Mouse (Mus musculus) heart, postnatal 14 days (tissue): ENCODE results near the gene Fcrl5. TPM values are rescaled to one million over a fixed set of nuclear protein-coding genes. Genes with fewer than 3 reads are reported as not detected.
A peak's percentile ranks its signal among the peaks of the same experiment; 100 is the strongest.

ENCODE experiments used
- DNase-seq, 2 experiments: peaks; one replicate each; pipeline ENCODE4 v3.0.0; 2021 to 2022
- intact Hi-C: fragments of 180-260 bp; cut with DNase I; formaldehyde crosslinking; loops from one replicate; pipeline ENCODE4 v1.15.1; 2025
- total RNA-seq, 2 experiments: library from RNA; stranded (reverse); gene quantifications; 2 replicates each; pipeline ENCODE4 v1.2.3; 2021

Gene Fcrl5
- total RNA-seq, 2 experiments from 2014 or later, result not detected

- intact Hi-C loops, result loop anchor here (2.0 to 5.0 kb wide), 2 partner anchors 17 to 36 kb away; no protein-coding TSS in a partner anchor
- DNase-seq, result peak in 1 of 2 experiments; percentile 26
These were observed 90.4 kb downstream of the Fcrl5 start for GRCm38 (mm10) chr3:87525837-87526570.

- intact Hi-C loops, result loop anchor here (5.0 kb wide), 1 partner anchor 35 kb away; no protein-coding TSS in a partner anchor
- DNase-seq, result no peak
These were observed 91.6 kb downstream of the Fcrl5 start for GRCm38 (mm10) chr3:87527139-87527538.

- intact Hi-C loops, result loop anchor here (5.0 kb wide), 1 partner anchor 34 kb away; no protein-coding TSS in a partner anchor
- no peak for DNase-seq
These were observed 92.4 kb downstream of the Fcrl5 start for GRCm38 (mm10) chr3:87528021-87528420.

GRCm38 (mm10) chr3:87528841-87529240, 93.3 kb downstream of the Fcrl5 start:
- intact Hi-C loops, result loop anchor here (5.0 kb wide), 1 partner anchor 33 kb away; no protein-coding TSS in a partner anchor
- no peak for DNase-seq

GRCm38 (mm10) chr3:87529568-87529967, 94.0 kb downstream of the Fcrl5 start:
- DNase-seq, result no peak
- intact Hi-C loops, result loop anchor here (5.0 kb wide), 1 partner anchor 33 kb away; no protein-coding TSS in a partner anchor

- no peak for DNase-seq
- intact Hi-C loops, result no loop called here
These were observed 94.7 kb downstream of the Fcrl5 start for GRCm38 (mm10) chr3:87530234-87530633.

- no peak for DNase-seq
- intact Hi-C loops, result no loop called here
These were observed 98.2 kb downstream of the Fcrl5 start for GRCm38 (mm10) chr3:87533667-87534378.

- no peak for DNase-seq
- intact Hi-C loops, result no loop called here
These were observed 102.5 kb downstream of the Fcrl5 start for GRCm38 (mm10) chr3:87538034-87538433.

- no peak for DNase-seq
- intact Hi-C loops, result no loop called here
These were observed 104.6 kb downstream of the Fcrl5 start for GRCm38 (mm10) chr3:87540028-87540675.

GRCm38 (mm10) chr3:87540714-87541113, 105.1 kb downstream of the Fcrl5 start:
- DNase-seq, result peak in 1 of 2 experiments; percentile 38
- intact Hi-C loops, result no loop called here

GRCm38 (mm10) chr3:87542481-87543215, 107.1 kb downstream of the Fcrl5 start:
- intact Hi-C loops, result no loop called here
- peak in 1 of 2 experiments; percentile 50 for DNase-seq

- intact Hi-C loops, result no loop called here
- no peak for DNase-seq
These were observed 110.0 kb downstream of the Fcrl5 start for GRCm38 (mm10) chr3:87545554-87545953.

- no peak for DNase-seq
- intact Hi-C loops, result no loop called here
These were observed 110.7 kb downstream of the Fcrl5 start for GRCm38 (mm10) chr3:87546291-87546721.

GRCm38 (mm10) chr3:87549908-87550307, 114.3 kb downstream of the Fcrl5 start:
- DNase-seq, result no peak
- intact Hi-C loops, result no loop called here

Other genes with a start within 250 kb of the Fcrl5 start
- 1 to 10 TPM; 9.3 to 9.9 TPM for gene Fcrls, start 172.0 kb upstream of the Fcrl5 start, total RNA-seq
- 1 to 10 TPM; 1.5 to 3.0 TPM for gene Cd5l, start 77.9 kb upstream of the Fcrl5 start, total RNA-seq
- under 1 TPM in 1 of 2 experiments, not detected in 1; 0.27 TPM for gene Fcrl1, start 59.4 kb upstream of the Fcrl5 start, total RNA-seq
- gene Etv3, start 89.6 kb downstream of the Fcrl5 start, total RNA-seq, result 10 to 100 TPM; 16.7 to 17.0 TPM
- 10 to 100 TPM; 20.7 to 22.7 TPM for gene Arhgef11, start 181.8 kb downstream of the Fcrl5 start, total RNA-seq